ENCODE assay signal across 30 mouse cellular contexts in the genomic region with DNA sequence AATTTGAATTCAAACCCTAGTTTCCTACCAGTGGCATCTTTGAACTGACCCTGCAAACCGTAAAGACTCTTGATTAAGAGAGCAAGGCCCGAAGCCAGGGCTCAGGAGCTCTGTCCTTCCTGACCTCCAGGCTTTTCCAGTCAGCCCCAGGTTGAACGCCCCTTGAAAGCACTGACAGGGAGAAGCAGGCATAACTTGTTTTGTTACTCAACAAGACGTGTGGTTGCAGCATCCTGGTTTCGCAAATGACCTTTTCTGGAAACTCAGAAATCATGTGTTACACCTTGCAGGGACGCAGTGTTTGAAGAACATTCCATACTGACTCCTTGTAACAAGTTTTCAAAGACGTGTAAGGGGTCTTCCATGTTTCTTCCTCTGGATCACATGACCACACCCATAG. TPM values are rescaled to one million over a fixed set of nuclear protein-coding genes. Genes with fewer than 3 reads are reported as not detected.
A peak's percentile ranks its signal among the peaks of the same experiment; 100 is the strongest.
DNase-seq lines count a peak whose midpoint lies in the region; ATAC-seq and TF ChIP-seq lines count a peak whose summit lies in the region.
"Had no signal": no experiment of that assay in that cellular context is flagged by ENCODE, and none has a peak within 500 bp of the region (broad histone marks: within the 10 kb centered on the region; RNA-seq: fewer than 3 reads in every experiment).

No protein-coding gene starts in this region.

- no peaks in the 10 kb centered on the region for H3K36me3 ChIP-seq in lung, postnatal 0 days (ENCODE audit: insufficient read depth, low read length)
- H3K36me3 ChIP-seq in forebrain, embryonic 14.5 days (ENCODE audit: control insufficient read depth, insufficient read depth, low read length): peaks cover 30% of the 10 kb centered on the region
- peaks cover 51% of the 10 kb centered on the region for H3K36me3 ChIP-seq in hindbrain, embryonic 13.5 days
- H3K36me3 ChIP-seq: intestine, embryonic 15.5 days had no signal

- TF ChIP-seq CTCF in lung, postnatal 0 days (IDR thresholded peaks at IDR 0.05): no peak
- TF ChIP-seq CTCF in lung, adult 2 months (IDR thresholded peaks at IDR 0.05; ENCODE audit: insufficient read depth, low read length): no peak

- H3K27ac ChIP-seq in lung, postnatal 0 days (ENCODE audit: low read length): no peak overlapping the region
- no peak overlapping the region for H3K27ac ChIP-seq in forebrain, embryonic 14.5 days (ENCODE audit: low read depth, low read length)
- H3K27ac ChIP-seq in hindbrain, embryonic 13.5 days: no peak overlapping the region
- H3K27ac ChIP-seq: embryonic facial prominence, embryonic 12.5 days; forebrain, embryonic 10.5 days; hindbrain, embryonic 15.5 days; intestine, embryonic 15.5 days; kidney, postnatal 0 days; limb, embryonic 13.5 days; liver, embryonic 12.5 days had no signal

- peak; percentile 42; the same call in 1 of the 2 replicates for ATAC-seq in lung, postnatal 0 days
- peak; percentile 23; the same call in 1 of the 2 replicates for ATAC-seq in monocyte, adult 5-6 weeks (replicated peaks; ENCODE audit: insufficient number of reproducible peaks, low FRiP score, low TSS enrichment, poor library complexity, severe bottlenecking)
- no peak for ATAC-seq in forebrain, embryonic 14.5 days
- ATAC-seq in inflammation-experienced regulatory T-cells, adult 6 months: no peak
- ATAC-seq in hindbrain, embryonic 13.5 days (ENCODE audit: low FRiP score): no peak
- ATAC-seq: CD4-positive, CD25-positive, alpha-beta regulatory T cell, adult 4 months; forebrain, embryonic 16.5 days; intestine, embryonic 15.5 days; liver, embryonic 12.5 days had no signal

- peak; percentile 69 for DNase-seq in lung, postnatal 0 days (ENCODE audit: low spot score)
- DNase-seq in lung, adult 2 months: no peak
- DNase-seq in fat pad, adult 2 months (ENCODE audit: extremely low read depth, low read depth, low spot score): peak; percentile 70
- peak; percentile 81 for DNase-seq in lung, postnatal 36 days
- DNase-seq in forebrain, embryonic 14.5 days (ENCODE audit: low spot score): no peak
- DNase-seq: adrenal gland, postnatal 14 days; cerebellum, adult 8-10 months; embryo, embryonic 11 days; heart, adult 11 months; kidney, adult 8-10 months; kidney, postnatal 4 days; lung, embryonic 14.5 days; midbrain, embryonic 14.5 days; right cerebral cortex, adult 18-20 months; spleen, adult 18-20 months; thymus, adult 2 months; thymus, postnatal 36 days had no signal

- H3K4me3 ChIP-seq in lung, postnatal 0 days (ENCODE audit: low read depth, low read length): no peak overlapping the region
- H3K4me3 ChIP-seq in lung, adult 2 months (replicated peaks; ENCODE audit: extremely low read depth, low read depth, low read length): no peak overlapping the region
- H3K4me3 ChIP-seq in forebrain, embryonic 14.5 days (ENCODE audit: low read depth, low read length): no peak overlapping the region
- H3K4me3 ChIP-seq in hindbrain, embryonic 13.5 days: no peak overlapping the region
- H3K4me3 ChIP-seq: embryonic facial prominence, embryonic 12.5 days; forebrain, embryonic 10.5 days; hindbrain, embryonic 15.5 days; intestine, embryonic 15.5 days; limb, embryonic 13.5 days; liver, embryonic 12.5 days had no signal

- H3K27me3 ChIP-seq in lung, postnatal 0 days (replicated peaks; ENCODE audit: insufficient read depth, low read length): no peaks in the 10 kb centered on the region
- no peaks in the 10 kb centered on the region for H3K27me3 ChIP-seq in forebrain, embryonic 14.5 days (replicated peaks; ENCODE audit: control insufficient read depth, insufficient read depth, low read length)
- H3K27me3 ChIP-seq in hindbrain, embryonic 13.5 days: peaks cover 12% of the 10 kb centered on the region; the same call in 1 of the 2 replicates
- H3K27me3 ChIP-seq: hindbrain, embryonic 15.5 days; intestine, embryonic 15.5 days; limb, embryonic 13.5 days had no signal

- peaks cover 5% of the 10 kb centered on the region; the same call in 1 of the 2 replicates for H3K4me1 ChIP-seq in lung, postnatal 0 days (ENCODE audit: insufficient read depth, low read depth, low read length)
- H3K4me1 ChIP-seq in lung, adult 2 months (ENCODE audit: control insufficient read depth, insufficient read depth, low read length): no peaks in the 10 kb centered on the region
- peaks cover 8% of the 10 kb centered on the region; the same call in 1 of the 2 replicates for H3K4me1 ChIP-seq in forebrain, embryonic 14.5 days (ENCODE audit: control insufficient read depth, insufficient read depth, low read length)
- H3K4me1 ChIP-seq in hindbrain, embryonic 13.5 days (replicated peaks): peaks cover 12% of the 10 kb centered on the region

- H3K9me3 ChIP-seq in lung, postnatal 0 days (ENCODE audit: low read length): no peaks in the 10 kb centered on the region
- H3K9me3 ChIP-seq in forebrain, embryonic 14.5 days (replicated peaks; ENCODE audit: control insufficient read depth, low read length): no peaks in the 10 kb centered on the region
- H3K9me3 ChIP-seq in hindbrain, embryonic 13.5 days: no peaks in the 10 kb centered on the region
- H3K9me3 ChIP-seq: embryonic facial prominence, embryonic 12.5 days; forebrain, embryonic 10.5 days; hindbrain, embryonic 15.5 days; intestine, embryonic 15.5 days; limb, embryonic 13.5 days; liver, embryonic 12.5 days had no signal

- no peak for TF ChIP-seq POLR2A in lung, adult 2 months (IDR thresholded peaks at IDR 0.05; ENCODE audit: borderline replicate concordance, extremely low read depth, low read depth, low read length)

- no peak; the same call in 1 of the 2 replicates for TF ChIP-seq EP300 in lung, postnatal 0 days (IDR thresholded peaks at IDR 0.05)

- no peak overlapping the region for H3K9ac ChIP-seq in lung, postnatal 0 days (replicated peaks; ENCODE audit: low read depth)
- no peak overlapping the region for H3K9ac ChIP-seq in forebrain, embryonic 14.5 days (ENCODE audit: low read length)
- no peak overlapping the region for H3K9ac ChIP-seq in hindbrain, embryonic 13.5 days
- H3K9ac ChIP-seq: embryonic facial prominence, embryonic 12.5 days; hindbrain, embryonic 15.5 days; intestine, embryonic 15.5 days; limb, embryonic 13.5 days; liver, embryonic 12.5 days; lung, embryonic 14.5 days had no signal

- WGBS in lung, postnatal 0 days: 63% methylated on average over 7 of the region's 7 CpGs
- 69% methylated on average over 7 of the region's 7 CpGs for WGBS in lung, adult 2 months
- WGBS in forebrain, embryonic 14.5 days: 92% methylated on average over 7 of the region's 7 CpGs
- WGBS in hindbrain, embryonic 13.5 days: 91% methylated on average over 7 of the region's 7 CpGs

- no peak overlapping the region for H3K4me2 ChIP-seq in lung, postnatal 0 days (replicated peaks; ENCODE audit: low read depth, low read length)
- no peak overlapping the region for H3K4me2 ChIP-seq in forebrain, embryonic 14.5 days (ENCODE audit: low read length)
- no peak overlapping the region for H3K4me2 ChIP-seq in hindbrain, embryonic 13.5 days
- H3K4me2 ChIP-seq: embryonic facial prominence, embryonic 12.5 days; heart, embryonic 11.5 days; hindbrain, embryonic 15.5 days; intestine, embryonic 15.5 days; limb, embryonic 13.5 days; liver, embryonic 12.5 days; lung, embryonic 14.5 days had no signal

RNA-seq across cellular contexts. Expression of a gene that starts 5.1 kb away (rescaled TPM):
- polyA plus RNA-seq in lung, postnatal 0 days (2015; fragmentation: Nextera tagmentation; extraction: Ambion mirVana): 26.2 TPM in 2 replicates
- 20.8 and 24.4 TPM in 2 replicates for polyA plus RNA-seq in lung, adult 2 months (2012; rRNA removed)
- total RNA-seq in monocyte, adult 5-6 weeks (2017): 31.3 to 44.8 TPM (median 35.7 TPM) in 3 replicates
- 26.8 and 28.3 TPM in 2 replicates for polyA plus RNA-seq in forebrain, embryonic 14.5 days (2014; fragmentation: Nextera tagmentation; extraction: Ambion mirVana)
- 10 to 100 TPM; 49.2 to 57.0 (median 50.5) TPM for polyA plus RNA-seq in inflammation-experienced regulatory T-cells, adult 6 months (2017; shearing (Covaris generic))
- 38.1 and 38.2 TPM in 2 replicates for polyA plus RNA-seq in hindbrain, embryonic 13.5 days (2015; fragmentation: Nextera tagmentation; extraction: Ambion mirVana)

RNA-seq across cellular contexts. Expression of a gene that starts 5.2 kb away (rescaled TPM):
- 7.2 and 10.0 TPM in 2 replicates for polyA plus RNA-seq in lung, postnatal 0 days (2015; fragmentation: Nextera tagmentation; extraction: Ambion mirVana)
- polyA plus RNA-seq in lung, adult 2 months (2012; rRNA removed): 39.9 and 47.4 TPM in 2 replicates
- total RNA-seq in monocyte, adult 5-6 weeks (2017): 39.1 to 101 TPM (median 67.2 TPM) in 3 replicates
- 7.9 and 12.3 TPM in 2 replicates for polyA plus RNA-seq in forebrain, embryonic 14.5 days (2014; fragmentation: Nextera tagmentation; extraction: Ambion mirVana)
- polyA plus RNA-seq in inflammation-experienced regulatory T-cells, adult 6 months (2017; shearing (Covaris generic)): 100 to 1,000 TPM in 2 of 3 experiments, 10 to 100 TPM in 1; 86.1 to 123 (median 103) TPM
- 20.7 and 21.9 TPM in 2 replicates for polyA plus RNA-seq in hindbrain, embryonic 13.5 days (2015; fragmentation: Nextera tagmentation; extraction: Ambion mirVana)

Comparison
In these comparisons a context has a peak if more than half of its experiments do, and no peak if none do; other contexts are left out.
1. DNase-seq: peak in lung, postnatal 0 days (single experiment), fat pad, adult 2 months (single experiment) and lung, postnatal 36 days (single experiment); none in lung, adult 2 months (single experiment) and forebrain, embryonic 14.5 days (single experiment).
2. ATAC-seq: peak in lung, postnatal 0 days (single experiment) and monocyte, adult 5-6 weeks (single experiment); none in forebrain, embryonic 14.5 days (single experiment), inflammation-experienced regulatory T-cells, adult 6 months (single experiment) and hindbrain, embryonic 13.5 days (single experiment).